Mouse (Mus musculus) cerebellum, adult 9-10 months (tissue): Measurements from ENCODE around the gene Gnai2.
A peak's percentile ranks its signal among the peaks of the same experiment; 100 is the strongest.

Experiments
- DNase-seq: peaks from one replicate; pipeline ENCODE4 v3.0.0; 2022

Gene Gnai2

GRCm38 (mm10) chr9:107657144-107657543 is 22.0 kb upstream of the Gnai2 start:
- no peak for DNase-seq

- no peak for DNase-seq
These were observed 19.4 kb upstream of the Gnai2 start for GRCm38 (mm10) chr9:107654585-107654984.

DNA sequence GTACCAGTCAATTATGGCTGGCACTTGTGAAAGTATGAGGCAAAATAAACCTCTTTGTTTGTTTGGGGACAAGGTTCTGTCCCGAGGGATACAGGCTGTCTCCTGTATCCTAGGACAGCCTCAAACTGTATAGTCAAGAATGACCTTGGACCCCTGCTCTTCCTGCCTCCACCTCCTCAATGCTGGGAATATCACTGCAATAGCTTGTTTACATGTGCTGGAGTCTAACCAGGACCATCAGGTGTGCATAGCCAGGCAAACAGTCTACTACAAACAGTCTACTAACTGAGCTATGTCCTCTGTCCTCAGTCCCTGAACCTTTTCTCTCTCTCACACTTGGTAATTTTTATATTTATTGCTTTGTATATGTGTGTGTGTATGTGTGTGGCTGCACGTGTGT is 18.3 kb upstream of the Gnai2 start:
- DNase-seq = no peak

DNA sequence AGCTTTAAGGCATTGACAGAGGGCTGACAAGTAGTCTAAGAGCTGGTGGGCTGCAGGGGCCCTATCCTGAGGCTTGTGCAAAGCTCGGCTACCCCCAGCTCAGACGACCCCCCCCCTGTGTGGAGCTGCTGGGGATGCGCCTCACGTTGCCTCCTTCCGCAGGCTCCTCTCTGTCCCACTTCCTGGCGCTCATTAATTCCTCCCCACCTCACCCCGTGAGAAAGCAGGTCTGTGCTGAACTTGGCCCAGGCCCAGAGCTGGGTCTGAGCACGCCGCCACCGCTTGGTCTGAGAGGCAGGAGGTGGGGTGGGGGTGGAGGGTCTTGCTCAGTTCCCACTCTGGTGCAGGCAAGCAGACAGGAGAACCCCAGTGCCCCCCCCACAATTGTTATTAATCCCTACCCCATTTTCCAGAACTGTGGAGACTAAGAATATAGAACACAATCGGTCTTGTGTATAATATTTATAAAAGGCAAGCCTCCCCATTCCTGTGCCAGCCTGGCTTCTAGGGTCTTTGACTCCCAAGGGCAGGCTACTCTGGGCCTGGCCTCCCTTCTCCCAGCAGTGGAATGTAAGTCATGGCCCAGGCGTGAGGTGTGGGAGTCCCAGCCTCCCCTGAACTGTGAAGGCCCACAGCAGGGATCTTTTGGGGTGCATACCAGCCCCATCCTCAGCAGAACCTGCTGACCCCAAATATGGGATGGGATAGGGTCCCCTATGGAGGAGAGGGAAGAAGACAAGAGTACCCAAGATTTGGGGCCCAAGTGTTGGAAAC is 15.7 kb upstream of the Gnai2 start:
- no peak for DNase-seq

GRCm38 (mm10) chr9:107650225-107650624 is 15.1 kb upstream of the Gnai2 start:
- no peak for DNase-seq

- DNase-seq = no peak
These were observed 13.6 kb upstream of the Gnai2 start for GRCm38 (mm10) chr9:107648767-107649166.

DNA sequence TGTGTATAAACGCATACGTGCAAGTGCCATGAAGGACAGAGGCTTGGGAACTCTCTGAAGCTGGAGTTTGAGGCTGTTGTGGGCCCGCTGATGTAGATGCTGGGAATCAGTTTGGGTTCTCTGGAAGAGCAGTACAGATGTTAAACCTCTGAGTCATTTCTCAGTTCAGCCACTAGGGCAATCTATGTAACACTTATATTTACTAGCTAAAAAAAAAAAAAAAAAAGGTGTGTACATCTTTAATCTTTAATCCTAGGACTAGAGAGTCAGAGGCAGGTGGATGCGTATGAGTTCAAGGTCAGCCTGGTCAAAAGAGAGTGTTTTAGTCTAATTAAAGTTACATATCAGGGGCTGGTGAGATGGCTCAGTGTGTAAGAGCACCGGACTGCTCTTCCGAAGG is 11.8 kb upstream of the Gnai2 start:
- DNase-seq = no peak

GRCm38 (mm10) chr9:107645577-107645976 is 10.4 kb upstream of the Gnai2 start:
- DNase-seq = peak; percentile 83

- no peak for DNase-seq
These were observed 10.0 kb upstream of the Gnai2 start for GRCm38 (mm10) chr9:107645153-107645510.

- peak; percentile 93 for DNase-seq
These were observed 9.5 kb upstream of the Gnai2 start for GRCm38 (mm10) chr9:107644495-107645152.

GRCm38 (mm10) chr9:107643544-107644214 is 8.5 kb upstream of the Gnai2 start:
- no peak for DNase-seq

DNA sequence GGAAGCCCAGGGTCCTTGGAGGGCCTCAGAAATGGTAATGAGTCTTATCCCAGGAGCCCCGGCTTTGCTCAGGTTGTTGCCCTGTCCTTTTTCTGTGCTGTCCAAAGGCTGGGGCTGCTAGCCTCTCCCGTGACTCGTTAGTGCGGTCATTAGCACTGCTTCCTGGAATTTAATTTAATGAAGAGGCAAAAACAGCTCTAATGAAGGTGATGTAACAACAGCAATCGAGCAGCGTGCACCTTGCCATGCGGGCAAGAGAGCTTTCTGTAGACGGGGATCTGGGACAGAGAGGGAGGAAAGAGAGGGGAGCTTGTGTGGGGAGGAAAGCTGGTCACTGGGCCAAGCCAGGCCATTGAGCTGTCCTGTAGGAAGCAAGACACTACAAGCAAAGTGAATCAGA is 6.5 kb upstream of the Gnai2 start:
- no peak for DNase-seq

DNA sequence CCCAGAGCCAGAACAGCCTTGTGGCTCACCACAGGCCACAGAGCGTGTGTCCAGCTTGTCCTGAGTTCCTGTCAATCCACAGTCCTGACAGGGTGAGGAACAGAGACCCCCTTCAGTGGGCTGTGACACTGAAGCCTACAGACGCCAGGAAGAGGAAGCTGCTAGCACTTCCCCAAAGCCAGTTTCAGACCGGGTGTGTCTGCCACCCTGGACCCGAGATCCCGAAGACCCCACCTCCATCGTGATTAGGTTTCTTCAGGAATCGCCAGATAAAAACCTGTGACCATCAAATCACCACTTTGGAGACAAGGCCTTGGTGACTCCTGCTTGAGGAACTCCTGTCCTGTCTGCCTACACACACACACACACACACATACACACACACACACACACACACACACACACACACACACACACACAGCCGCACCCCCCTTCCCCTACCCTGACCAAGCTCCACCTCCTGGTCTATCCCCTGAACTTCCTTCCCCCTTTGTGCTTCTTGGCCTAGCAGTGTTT is 5.1 kb upstream of the Gnai2 start:
- no peak for DNase-seq

GRCm38 (mm10) chr9:107637070-107637469 is 1.9 kb upstream of the Gnai2 start:
- peak; percentile 33 for DNase-seq

- peak; percentile 52 for DNase-seq
These were observed 525 bp downstream of the Gnai2 start for GRCm38 (mm10) chr9:107634406-107635278.

DNA sequence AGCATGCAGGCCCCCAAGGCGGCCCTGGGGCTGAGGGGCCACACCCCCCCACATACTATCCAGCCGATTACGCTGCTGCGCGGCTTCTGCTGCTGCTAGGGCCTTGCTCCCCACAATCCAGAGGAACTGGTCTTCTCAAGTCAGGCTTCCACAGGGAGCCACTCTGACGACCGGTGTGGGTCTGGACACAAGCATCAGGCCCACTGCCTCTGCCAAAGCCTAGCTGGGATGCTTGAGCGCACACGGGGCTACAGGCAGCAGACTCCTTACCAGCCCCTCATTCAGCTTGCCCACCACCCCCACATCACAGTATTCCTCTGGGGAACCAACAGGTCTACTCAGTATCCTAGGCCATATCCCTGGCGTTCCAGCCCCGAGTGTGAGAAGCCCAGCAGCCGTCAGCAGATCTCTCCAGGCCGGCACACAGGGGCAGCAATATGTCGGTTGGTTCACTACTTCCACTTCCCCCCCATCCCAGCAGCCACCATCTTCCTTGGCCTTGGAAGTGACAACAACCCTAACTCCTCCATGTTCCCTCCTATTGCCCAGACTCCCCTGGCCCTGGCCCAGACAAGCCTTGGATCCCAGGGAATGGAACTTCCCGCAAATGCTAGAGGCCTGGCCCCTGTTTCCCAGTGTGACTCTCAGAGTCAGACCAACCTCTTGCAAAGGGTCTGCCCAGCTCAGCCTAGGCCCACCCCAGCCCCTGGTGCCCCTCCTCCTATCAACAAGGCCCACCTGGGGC is 1.3 kb downstream of the Gnai2 start:
- DNase-seq = peak; percentile 68

DNA sequence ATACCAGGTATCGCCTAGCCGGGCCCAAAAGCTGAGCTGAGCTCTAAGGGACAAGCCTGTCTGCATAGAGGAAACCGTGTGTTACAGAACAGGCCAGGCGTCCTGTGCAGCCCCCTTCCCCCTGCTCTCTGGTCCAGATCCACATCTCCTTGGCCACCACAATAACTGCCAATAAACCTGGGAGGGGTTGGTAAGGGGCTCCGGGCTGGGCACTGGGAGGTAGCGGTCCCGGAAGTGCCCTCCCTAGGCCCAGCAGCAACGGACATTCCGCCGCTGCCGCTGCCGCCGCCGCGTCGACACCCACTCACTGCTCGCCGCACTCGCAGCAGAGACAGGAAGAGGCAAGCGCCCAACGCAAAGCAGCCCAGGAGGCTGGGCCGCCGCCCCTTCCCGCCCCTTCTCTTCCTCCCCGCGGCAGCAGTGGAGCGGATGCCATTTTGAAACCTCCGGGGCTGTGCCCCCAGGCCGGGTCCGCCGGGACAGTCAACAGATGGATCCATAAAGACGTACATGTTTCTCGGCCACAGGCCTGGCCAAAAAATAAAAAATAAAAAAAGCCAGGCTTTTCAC is 2.0 kb downstream of the Gnai2 start:
- DNase-seq = peak; percentile 63

GRCm38 (mm10) chr9:107632478-107632877 is 2.7 kb downstream of the Gnai2 start:
- DNase-seq = peak; percentile 62

DNA sequence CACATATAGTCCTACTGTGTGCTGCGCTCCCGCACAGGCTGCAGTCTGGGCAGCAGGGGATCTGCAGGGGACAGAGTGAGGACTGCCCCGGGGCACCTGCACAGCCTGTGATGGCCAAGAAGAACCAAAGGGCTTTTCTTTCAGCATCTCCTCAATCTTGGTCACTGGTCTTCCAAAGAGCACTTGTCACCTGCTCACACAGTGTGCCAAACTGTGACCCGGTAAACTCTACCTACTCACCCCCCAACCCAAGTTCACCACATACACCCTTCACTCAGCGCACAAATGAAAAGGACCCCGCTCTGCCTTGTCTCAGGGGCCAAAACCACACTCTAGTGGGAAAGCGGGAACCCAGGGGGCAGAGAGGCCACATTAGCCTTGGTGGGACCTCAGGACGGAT is 3.3 kb downstream of the Gnai2 start:
- no peak for DNase-seq

- no peak for DNase-seq
These were observed 3.8 kb downstream of the Gnai2 start for GRCm38 (mm10) chr9:107631311-107631826.

GRCm38 (mm10) chr9:107630576-107630975 is 4.6 kb downstream of the Gnai2 start:
- DNase-seq = no peak
